Mouse (Mus musculus) neural tube, embryonic 15.5 days (tissue): ENCODE measurements around the gene Rab8b. TPM values are rescaled to one million over a fixed set of nuclear protein-coding genes. Genes with fewer than 3 reads are reported as not detected.
"Not testable (repeated sequence)": the region's sequence is repeated elsewhere in the genome, so short reads cannot be mapped to it uniquely, and the experiment has no call there.

Experiments
- ATAC-seq: fragments of 200-750 bp; cut with Nextera tagmentation; 2 replicates; pipeline ENCODE4 v1.8.0; 2017; ENCODE audit warnings: mild to moderate bottlenecking, moderate TSS enrichment, moderate library complexity; ENCODE audit not compliant: low FRiP score
- H3K27ac ChIP-seq: fragments of 300-500 bp; sonication (generic); replicated peaks from 2 replicates; pipeline ENCODE4 v1.5.1; 2015; ENCODE audit warnings: mild to moderate bottlenecking, inconsistent platforms
- H3K27me3 ChIP-seq: fragments of 300-500 bp; sonication (generic); replicated peaks from 2 replicates; pipeline ENCODE4 v1.6.1; 2015; ENCODE audit warnings: inconsistent platforms
- H3K36me3 ChIP-seq: fragments of 300-500 bp; sonication (generic); 2 replicates; pipeline ENCODE4 v1.6.1; 2015; ENCODE audit warnings: inconsistent platforms
- H3K4me1 ChIP-seq: fragments of 300-500 bp; sonication (generic); 2 replicates; pipeline ENCODE4 v1.6.1; 2015; ENCODE audit warnings: inconsistent platforms
- H3K4me2 ChIP-seq: fragments of 300-500 bp; sonication (generic); 2 replicates; pipeline ENCODE4 v1.6.1; 2015; ENCODE audit warnings: inconsistent platforms, mild to moderate bottlenecking, moderate library complexity
- H3K4me3 ChIP-seq: fragments of 300-500 bp; sonication (generic); replicated peaks from 2 replicates; pipeline ENCODE4 v1.5.1; 2015; ENCODE audit warnings: mild to moderate bottlenecking, inconsistent platforms
- H3K9ac ChIP-seq: fragments of 300-500 bp; sonication (generic); replicated peaks from 2 replicates; pipeline ENCODE4 v1.6.1; 2015; ENCODE audit warnings: mild to moderate bottlenecking, inconsistent platforms
- H3K9me3 ChIP-seq: fragments of 300-500 bp; sonication (generic); replicated peaks from 2 replicates; pipeline ENCODE4 v1.6.1; 2016; ENCODE audit warnings: inconsistent platforms
- WGBS: fragments of 180-500 bp; shearing (Covaris S2); methylation state at CpG from one replicate; pipeline ENCODE4 v1.1.7; 2015; ENCODE audit warnings: mixed read lengths; 5-methylcytosine and 5-hydroxymethylcytosine counted together
- polyA plus RNA-seq: library from polyadenylated mRNA; unstranded; fragments of >200 nt; fragmentation: Nextera tagmentation; extraction: Ambion mirVana; gene quantifications from 2 replicates; pipeline ENCODE4 v1.2.1, GENCODE M21; 2015

The Rab8b gene
- polyA plus RNA-seq, 1 experiment from 2014 or later: 30.8 TPM

DNA sequence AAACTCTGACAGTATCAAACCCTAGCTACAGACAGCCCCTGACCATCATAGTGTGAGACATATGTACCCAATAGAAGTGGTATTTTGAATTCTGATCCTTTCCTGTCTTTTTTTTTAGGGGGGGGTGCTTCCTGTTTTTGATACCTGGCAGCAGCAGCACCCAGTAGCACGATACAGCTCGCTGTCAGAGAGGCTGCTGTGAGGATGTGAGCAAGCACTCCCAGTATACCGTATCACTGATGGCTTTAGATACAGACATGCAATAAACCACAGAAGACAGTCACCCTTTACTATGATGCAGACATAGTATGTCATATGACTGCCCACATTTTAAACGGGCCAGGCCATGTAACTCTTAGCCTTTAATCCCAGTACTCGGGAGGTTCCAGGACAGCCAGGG lies 36.0 kb downstream of the Rab8b start:
- WGBS: 94% methylated on average over 5 of the region's 5 CpGs

DNA sequence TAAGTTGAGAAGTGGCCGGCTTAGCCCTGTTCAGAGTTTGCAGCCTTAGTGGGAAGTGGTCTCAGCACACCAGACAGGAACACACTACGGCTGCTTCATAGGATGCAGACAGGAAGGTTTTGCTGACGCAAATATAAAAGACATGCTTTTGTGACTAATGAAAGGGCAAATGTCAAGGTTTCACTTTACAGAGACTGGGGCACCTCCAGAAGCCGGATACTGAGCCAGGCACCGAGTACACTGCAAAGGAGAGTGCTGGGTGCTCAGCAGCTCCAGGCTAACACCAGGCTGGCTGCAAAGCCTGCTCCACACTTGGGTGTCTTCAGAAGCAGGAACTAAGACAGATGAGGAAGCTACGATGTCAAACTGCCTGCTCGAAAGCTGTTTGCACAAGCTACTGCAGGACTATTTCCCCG lies 37.1 kb downstream of the Rab8b start:
- Histone ChIP-seq H3K36me3 (no peaks in the 10 kb centered on the region), H3K9me3 (no peaks in the 10 kb centered on the region), H3K4me3 (no peak overlapping the region), H3K27ac (no peak overlapping the region), H3K9ac (no peak overlapping the region), H3K4me1 (peaks cover 14% of the 10 kb centered on the region), H3K27me3 (no peaks in the 10 kb centered on the region), H3K4me2 (no peak overlapping the region)
- 71% methylated on average over 8 of the region's 8 CpGs for WGBS
- ATAC-seq: no peak

More for the DNA sequence above, 36.0 kb downstream of the Rab8b start:
- no peak overlapping the region for H3K27ac ChIP-seq
- no peaks in the 10 kb centered on the region for H3K27me3 ChIP-seq
- no peak for ATAC-seq
- peaks cover 25% of the 10 kb centered on the region for H3K4me1 ChIP-seq
- H3K9me3 ChIP-seq: no peaks in the 10 kb centered on the region
- H3K4me3 ChIP-seq: no peak overlapping the region
- H3K9ac ChIP-seq: no peak overlapping the region
- no peak overlapping the region for H3K4me2 ChIP-seq
- no peaks in the 10 kb centered on the region for H3K36me3 ChIP-seq

DNA sequence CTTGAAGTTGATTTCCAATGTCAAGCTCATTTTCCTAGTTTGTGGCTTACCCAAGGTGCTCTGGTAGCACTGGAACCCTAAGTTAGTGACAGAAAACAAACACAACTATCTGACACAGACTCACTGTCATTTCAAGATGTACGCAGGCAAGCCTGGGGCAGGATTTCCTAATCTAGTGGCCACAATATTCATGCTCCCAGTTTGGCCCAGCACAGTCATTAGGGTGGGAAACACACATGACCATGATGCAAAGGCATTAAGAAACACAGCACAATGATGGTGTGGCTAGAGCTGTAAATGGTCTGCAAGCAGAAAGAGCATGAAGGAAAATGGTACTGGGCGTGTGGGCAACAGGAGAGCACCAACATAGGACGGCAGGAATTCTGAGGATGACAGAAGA lies 37.6 kb downstream of the Rab8b start:
- no peak overlapping the region for H3K4me3 ChIP-seq
- H3K9ac ChIP-seq: no peak overlapping the region
- no peaks in the 10 kb centered on the region for H3K9me3 ChIP-seq
- no peaks in the 10 kb centered on the region for H3K36me3 ChIP-seq
- WGBS: 82% methylated on average over 3 of the region's 3 CpGs
- H3K4me1 ChIP-seq: peaks cover 9% of the 10 kb centered on the region
- no peak overlapping the region for H3K27ac ChIP-seq
- H3K4me2 ChIP-seq: no peak overlapping the region
- no peak for ATAC-seq
- no peaks in the 10 kb centered on the region for H3K27me3 ChIP-seq

DNA sequence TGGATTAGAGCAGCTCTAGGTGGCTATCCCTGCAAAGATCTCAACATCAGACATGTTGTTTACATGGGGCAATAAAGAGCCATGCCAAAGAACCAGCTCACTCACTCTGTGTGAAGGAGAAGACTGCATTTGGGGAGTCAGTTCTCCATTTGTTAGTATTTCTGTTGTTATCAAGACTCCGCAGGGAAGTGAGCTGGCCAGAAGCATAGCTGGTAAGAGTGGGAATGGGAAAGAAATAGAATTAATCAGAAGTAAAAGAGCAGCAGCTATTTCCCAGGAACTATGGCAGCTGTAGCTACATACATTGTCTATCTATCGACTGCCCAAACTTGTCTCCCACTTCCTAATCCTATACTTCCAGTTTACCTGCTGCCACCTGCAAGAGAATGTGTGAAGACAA lies 38.7 kb downstream of the Rab8b start:
- no peak for ATAC-seq
- Histone ChIP-seq H3K27me3 (no peaks in the 10 kb centered on the region), H3K4me1 (no peaks in the 10 kb centered on the region), H3K9me3 (no peaks in the 10 kb centered on the region), H3K4me2 (no peak overlapping the region), H3K36me3 (no peaks in the 10 kb centered on the region), H3K27ac (no peak overlapping the region), H3K9ac (no peak overlapping the region), H3K4me3 (no peak overlapping the region)
- 99% methylated on average over 2 of the region's 2 CpGs for WGBS

DNA sequence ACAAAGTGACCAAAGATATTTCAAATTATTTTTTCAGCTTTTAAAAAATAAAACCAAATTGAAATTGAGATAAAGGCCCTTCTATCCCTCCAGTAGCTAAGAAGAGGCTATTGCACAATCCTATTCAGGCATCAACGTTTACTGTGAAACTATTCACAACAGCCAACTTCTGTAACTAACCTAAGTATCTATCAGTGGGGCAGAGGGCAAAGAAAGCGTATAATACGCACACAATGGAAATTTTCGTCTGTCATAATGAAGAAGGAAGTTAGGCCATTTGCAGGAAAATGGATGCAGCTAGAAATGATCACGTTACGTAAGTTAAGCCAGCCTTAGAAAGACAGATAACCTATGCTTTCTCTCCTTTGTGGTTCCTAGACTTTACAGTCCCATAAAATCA lies 40.0 kb downstream of the Rab8b start:
- Histone ChIP-seq H3K9ac (no peak overlapping the region), H3K27me3 (no peaks in the 10 kb centered on the region), H3K9me3 (no peaks in the 10 kb centered on the region), H3K4me2 (no peak overlapping the region), H3K27ac (no peak overlapping the region), H3K4me1 (no peaks in the 10 kb centered on the region), H3K36me3 (no peaks in the 10 kb centered on the region), H3K4me3 (no peak overlapping the region)
- ATAC-seq: no peak
- 84% methylated on average over 6 of the region's 6 CpGs for WGBS

DNA sequence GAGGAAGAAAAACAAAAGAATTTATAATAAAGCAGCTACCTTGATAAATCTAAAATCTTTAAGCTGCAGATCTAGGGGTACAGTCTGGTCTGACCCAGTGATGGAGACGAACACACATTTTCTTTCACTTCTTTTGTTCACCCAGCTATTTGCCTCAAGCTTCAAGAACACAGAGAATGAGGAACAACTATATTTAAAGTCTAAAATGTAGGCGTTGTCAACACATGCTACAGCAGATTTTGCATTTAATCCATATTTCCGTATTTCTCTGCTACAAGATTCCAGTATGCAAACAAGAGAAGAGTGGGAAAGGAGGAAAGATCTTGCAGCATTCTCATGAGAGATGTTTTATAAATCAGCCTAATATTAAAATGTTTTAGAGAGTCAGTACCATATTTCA lies 40.6 kb downstream of the Rab8b start:
- Histone ChIP-seq H3K9me3 (no peaks in the 10 kb centered on the region), H3K27me3 (no peaks in the 10 kb centered on the region), H3K36me3 (no peaks in the 10 kb centered on the region), H3K4me2 (no peak overlapping the region), H3K27ac (no peak overlapping the region), H3K4me1 (no peaks in the 10 kb centered on the region), H3K4me3 (no peak overlapping the region), H3K9ac (no peak overlapping the region)
- ATAC-seq: no peak
- 98% methylated on average over 3 of the region's 3 CpGs for WGBS

DNA sequence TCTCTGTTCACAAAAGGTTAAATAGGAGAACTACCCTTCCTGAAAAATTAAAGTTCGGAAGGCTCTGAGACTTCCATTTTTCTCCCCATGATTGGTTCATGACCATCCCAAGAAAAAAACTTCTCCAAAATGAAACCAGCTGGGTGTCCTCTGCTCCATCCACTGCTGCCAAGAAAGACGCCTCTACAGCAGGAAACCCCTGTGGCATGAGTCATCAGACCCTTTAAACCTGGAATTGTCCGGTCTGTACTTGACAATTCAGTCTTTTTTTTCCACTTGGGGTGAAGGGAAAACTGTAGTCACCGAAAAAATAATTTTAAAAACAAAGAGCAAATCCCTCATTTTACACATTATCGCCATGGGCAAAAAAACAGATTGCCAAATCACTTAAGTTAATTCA lies 42.9 kb downstream of the Rab8b start:
- no peak for ATAC-seq
- WGBS: 86% methylated on average over 5 of the region's 5 CpGs
- Histone ChIP-seq H3K4me2 (no peak overlapping the region), H3K4me3 (no peak overlapping the region), H3K36me3 (no peaks in the 10 kb centered on the region), H3K27ac (no peak overlapping the region), H3K9me3 (no peaks in the 10 kb centered on the region), H3K9ac (no peak overlapping the region), H3K4me1 (no peaks in the 10 kb centered on the region), H3K27me3 (no peaks in the 10 kb centered on the region)

DNA sequence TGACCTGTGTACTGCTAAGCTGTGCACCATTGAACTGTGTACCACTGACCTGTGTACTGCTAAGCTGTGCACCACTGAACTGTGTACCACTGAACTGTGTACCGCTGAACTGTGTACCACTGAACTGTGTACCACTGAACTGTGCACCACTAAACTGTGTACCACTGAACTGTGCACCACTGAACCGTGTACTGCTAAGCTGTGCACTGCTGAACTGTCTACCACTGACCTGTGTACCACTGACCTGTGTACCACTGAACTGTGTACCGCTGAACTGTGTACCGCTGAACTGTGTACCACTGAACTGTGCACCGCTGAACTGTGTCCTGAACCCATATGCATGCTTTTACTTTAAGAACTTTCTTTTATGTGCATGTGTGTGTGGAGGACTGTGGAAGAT lies 45.2 kb downstream of the Rab8b start:
- H3K4me2 ChIP-seq: no peak overlapping the region
- WGBS: 98% methylated on average over 5 of the region's 5 CpGs
- H3K27ac ChIP-seq: no peak overlapping the region
- no peaks in the 10 kb centered on the region for H3K4me1 ChIP-seq
- ATAC-seq: no peak
- no peaks in the 10 kb centered on the region for H3K27me3 ChIP-seq
- H3K9me3 ChIP-seq: no peaks in the 10 kb centered on the region
- H3K36me3 ChIP-seq: no peaks in the 10 kb centered on the region
- no peak overlapping the region for H3K4me3 ChIP-seq
- no peak overlapping the region for H3K9ac ChIP-seq

DNA sequence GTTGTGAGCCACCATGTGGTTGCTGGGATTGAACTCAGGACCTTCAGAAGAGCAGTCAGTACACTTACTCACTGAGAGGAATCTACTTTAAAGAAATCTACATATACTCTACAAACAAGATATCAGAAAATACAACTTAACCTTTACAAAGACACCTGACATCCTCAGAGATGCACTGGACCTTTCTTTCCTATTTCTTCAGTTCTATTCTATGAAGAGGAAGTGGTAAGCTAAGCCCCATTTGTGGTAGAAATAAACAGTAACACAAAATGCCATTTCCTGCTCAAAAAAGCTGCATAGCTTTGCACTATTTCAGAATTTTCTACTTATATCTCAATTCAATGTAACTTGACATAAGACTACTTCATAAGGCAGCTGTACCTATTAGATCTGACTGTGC lies 46.0 kb downstream of the Rab8b start:
- no peak overlapping the region for H3K9ac ChIP-seq
- no peak overlapping the region for H3K4me3 ChIP-seq
- no peaks in the 10 kb centered on the region for H3K4me1 ChIP-seq
- H3K9me3 ChIP-seq: no peaks in the 10 kb centered on the region
- H3K27me3 ChIP-seq: no peaks in the 10 kb centered on the region
- ATAC-seq: no peak
- H3K27ac ChIP-seq: no peak overlapping the region
- H3K36me3 ChIP-seq: no peaks in the 10 kb centered on the region
- no peak overlapping the region for H3K4me2 ChIP-seq

DNA sequence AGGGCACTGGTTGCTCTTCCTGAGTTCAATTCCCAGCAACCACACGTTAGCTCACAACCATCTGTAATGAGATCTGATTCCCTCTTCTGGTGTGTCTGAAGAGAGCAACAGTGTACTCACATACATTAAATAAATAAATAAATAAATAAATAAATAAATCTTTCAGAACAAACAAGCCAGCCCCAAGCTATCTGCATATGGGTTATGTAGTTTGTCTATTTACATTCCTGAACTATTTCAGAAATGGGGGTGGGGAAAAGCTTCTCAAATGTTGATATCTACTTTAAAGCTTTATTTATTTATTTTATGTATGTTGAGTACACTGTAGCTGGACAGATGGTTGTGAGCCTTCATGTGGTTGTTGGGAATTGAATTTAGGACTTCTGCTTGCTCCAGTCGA lies 46.5 kb downstream of the Rab8b start:
- not testable (repeated sequence) for H3K9me3 ChIP-seq, H3K4me1 ChIP-seq, H3K27me3 ChIP-seq, H3K4me3 ChIP-seq, H3K36me3 ChIP-seq, H3K27ac ChIP-seq, H3K9ac ChIP-seq, ATAC-seq, H3K4me2 ChIP-seq
- WGBS: 80% methylated on average over 2 of the region's 2 CpGs

DNA sequence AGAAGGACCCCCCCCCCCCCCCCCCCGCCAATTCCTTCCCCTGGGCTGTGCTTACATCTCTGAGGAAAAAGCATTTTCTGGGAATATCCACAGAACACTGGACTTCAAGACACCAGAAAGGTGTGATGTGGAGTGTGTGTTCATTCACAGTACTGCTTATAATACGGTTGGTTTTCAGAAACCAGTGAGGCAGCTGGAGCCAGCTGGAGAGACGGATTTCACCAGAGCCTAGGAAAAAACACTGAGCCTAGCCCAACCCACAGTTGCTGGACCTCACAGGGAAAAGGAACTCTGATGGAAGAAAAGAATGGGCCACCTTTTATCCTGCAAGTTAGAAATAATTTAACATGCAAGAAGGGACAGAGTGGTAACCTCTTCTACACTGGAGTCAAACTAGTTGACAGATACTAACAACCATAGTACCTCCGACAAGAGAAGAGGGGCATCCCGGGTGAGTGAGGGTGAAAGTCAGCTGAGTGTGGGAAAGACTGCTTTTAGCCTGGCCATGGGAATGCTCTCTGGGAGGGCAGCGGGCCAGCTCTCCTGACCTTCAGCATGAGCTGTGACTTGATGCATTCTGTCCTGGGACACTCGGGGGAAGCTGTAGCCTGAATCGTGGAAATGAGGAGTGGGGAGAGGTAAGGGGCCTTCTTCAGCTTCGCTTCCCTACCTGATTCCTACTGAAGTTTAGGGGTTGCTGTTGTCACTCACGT lies 47.3 kb downstream of the Rab8b start:
- H3K9me3 ChIP-seq: no peaks in the 10 kb centered on the region
- no peak overlapping the region for H3K4me2 ChIP-seq
- no peaks in the 10 kb centered on the region for H3K27me3 ChIP-seq
- no peaks in the 10 kb centered on the region for H3K36me3 ChIP-seq
- H3K4me3 ChIP-seq: no peak overlapping the region
- H3K27ac ChIP-seq: no peak overlapping the region
- no peak overlapping the region for H3K9ac ChIP-seq
- no peak for ATAC-seq
- H3K4me1 ChIP-seq: no peaks in the 10 kb centered on the region
- WGBS: 82% methylated on average over 10 of the region's 10 CpGs

DNA sequence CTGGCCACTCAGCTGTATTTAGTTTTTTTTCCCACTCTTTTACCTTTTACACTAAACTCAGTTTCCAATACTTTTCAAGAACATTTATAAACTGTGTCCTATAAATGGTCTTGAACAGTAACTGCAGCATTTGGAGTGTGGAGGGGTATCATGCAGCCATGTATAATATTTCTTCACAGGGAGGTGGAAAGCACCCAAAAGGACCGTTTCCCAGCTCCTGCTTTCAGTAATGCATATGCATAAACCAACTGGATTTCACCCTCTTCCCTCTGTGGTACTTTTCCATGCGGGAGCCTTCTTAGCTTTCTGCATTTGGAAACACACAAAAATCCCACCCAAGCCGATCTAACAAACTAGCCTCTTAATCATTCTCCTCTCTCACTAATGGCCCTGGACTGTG lies 54.8 kb downstream of the Rab8b start:
- no peak overlapping the region for H3K4me3 ChIP-seq
- no peak overlapping the region for H3K27ac ChIP-seq
- 61% methylated on average over 3 of the region's 3 CpGs for WGBS
- H3K27me3 ChIP-seq: no peaks in the 10 kb centered on the region
- H3K9ac ChIP-seq: no peak overlapping the region
- H3K36me3 ChIP-seq: 0 out of 2 replicates have a peak, but pooled peaks cover 5% of the 10 kb centered on the region
- H3K9me3 ChIP-seq: no peaks in the 10 kb centered on the region
- peaks cover 13% of the 10 kb centered on the region for H3K4me1 ChIP-seq
- no peak overlapping the region for H3K4me2 ChIP-seq
- ATAC-seq: no peak

DNA sequence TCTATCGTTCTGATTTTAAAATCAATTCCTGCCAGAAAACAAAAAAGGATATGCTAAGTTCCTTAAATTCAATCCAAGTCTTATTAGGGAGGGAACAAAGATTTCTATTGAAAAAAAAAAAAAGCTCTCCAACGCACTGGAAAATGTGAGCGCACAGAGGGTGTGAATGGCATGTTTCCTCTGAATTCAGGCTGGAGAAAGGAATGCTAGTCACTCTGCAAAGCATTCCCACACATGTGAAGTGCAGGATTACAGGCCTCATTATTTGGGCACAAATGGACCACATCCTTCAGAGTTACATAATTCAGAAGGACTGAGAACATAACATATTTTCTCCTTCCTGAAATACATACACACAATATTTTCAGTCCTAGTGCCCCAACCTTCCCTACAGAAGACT lies 56.0 kb downstream of the Rab8b start:
- 51% methylated on average over 3 of the region's 3 CpGs for WGBS
- no peak overlapping the region for H3K4me2 ChIP-seq
- no peaks in the 10 kb centered on the region for H3K27me3 ChIP-seq
- no peak overlapping the region for H3K4me3 ChIP-seq
- H3K36me3 ChIP-seq: peaks cover 13% of the 10 kb centered on the region
- peaks cover 13% of the 10 kb centered on the region for H3K4me1 ChIP-seq
- ATAC-seq: no peak
- H3K27ac ChIP-seq: peak overlapping the region; percentile 18; the same call in 1 of the 2 replicates
- no peaks in the 10 kb centered on the region for H3K9me3 ChIP-seq
- no peak overlapping the region for H3K9ac ChIP-seq
